Mouse (Mus musculus): Measurements from ENCODE around the gene Diexf.

DNA sequence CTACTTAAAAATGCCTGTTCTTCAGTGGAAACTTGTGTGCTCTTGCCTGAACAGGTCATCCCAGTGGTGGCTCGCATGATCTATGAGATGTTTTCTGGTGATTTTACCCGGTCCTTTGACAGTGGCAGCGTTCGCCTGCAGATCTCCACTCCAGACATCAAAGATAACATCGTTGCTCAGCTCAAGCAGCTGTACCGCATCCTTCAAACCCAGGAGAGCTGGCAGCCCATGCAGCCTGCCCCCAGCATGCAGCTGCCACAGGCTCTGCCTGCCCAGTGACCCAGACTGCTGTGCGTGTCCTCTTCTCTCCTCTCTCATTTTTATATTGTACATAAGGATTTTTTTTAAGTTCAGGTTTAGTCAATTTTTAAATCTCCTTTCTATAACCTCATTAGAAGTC is 39.2 kb upstream of the Diexf start:
- TF ChIP-seq CTCF (IDR thresholded peaks at IDR 0.05; ENCODE audit: borderline replicate concordance, control insufficient read depth, extremely low read depth, insufficient read depth, low read length, poor library complexity) = no peak
- TF ChIP-seq POLR2A (IDR thresholded peaks at IDR 0.05; ENCODE audit: control insufficient read depth, extremely low read depth, insufficient read depth, low read length, poor library complexity) = no peak
